Mouse (Mus musculus) cerebellum, postnatal 4 days (tissue): ENCODE measurements at regions not wholly inside any gene's neighbourhood (a gene's known extent, or its start where the extent isn't known, plus 50 kb on each side); places are given as distances from the start of the nearest gene placed in this dataset.
A peak's percentile ranks its signal among the peaks of the same experiment; 100 is the strongest.

Experiments used
- DNase-seq, 2 experiments: peaks; one replicate each; pipeline ENCODE4 v3.0.0; 2022; ENCODE audit warnings: low spot score in 2 of 2, mixed read lengths in 1 of 2

DNA sequence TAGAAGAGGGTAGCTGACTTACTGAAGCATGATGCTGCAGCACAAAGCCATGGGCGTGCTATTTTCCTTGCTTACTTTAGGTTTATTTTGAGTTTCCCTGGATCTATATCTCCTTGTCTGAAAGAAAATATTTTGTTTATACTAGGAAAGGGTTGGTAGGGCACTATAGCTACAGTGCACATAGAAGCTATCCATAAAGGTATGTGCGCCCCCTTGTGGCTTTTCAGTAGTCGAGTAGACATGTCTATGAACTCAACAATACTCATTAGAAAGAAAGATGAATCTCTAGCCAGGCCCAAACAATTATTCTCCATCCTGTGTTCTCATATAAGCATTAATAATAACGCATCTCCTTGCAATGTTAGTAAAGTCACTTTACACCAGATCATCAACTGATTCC lies 114.3 kb downstream of the Rab38 start:
- peak; percentile 29 to 71 for DNase-seq

DNA sequence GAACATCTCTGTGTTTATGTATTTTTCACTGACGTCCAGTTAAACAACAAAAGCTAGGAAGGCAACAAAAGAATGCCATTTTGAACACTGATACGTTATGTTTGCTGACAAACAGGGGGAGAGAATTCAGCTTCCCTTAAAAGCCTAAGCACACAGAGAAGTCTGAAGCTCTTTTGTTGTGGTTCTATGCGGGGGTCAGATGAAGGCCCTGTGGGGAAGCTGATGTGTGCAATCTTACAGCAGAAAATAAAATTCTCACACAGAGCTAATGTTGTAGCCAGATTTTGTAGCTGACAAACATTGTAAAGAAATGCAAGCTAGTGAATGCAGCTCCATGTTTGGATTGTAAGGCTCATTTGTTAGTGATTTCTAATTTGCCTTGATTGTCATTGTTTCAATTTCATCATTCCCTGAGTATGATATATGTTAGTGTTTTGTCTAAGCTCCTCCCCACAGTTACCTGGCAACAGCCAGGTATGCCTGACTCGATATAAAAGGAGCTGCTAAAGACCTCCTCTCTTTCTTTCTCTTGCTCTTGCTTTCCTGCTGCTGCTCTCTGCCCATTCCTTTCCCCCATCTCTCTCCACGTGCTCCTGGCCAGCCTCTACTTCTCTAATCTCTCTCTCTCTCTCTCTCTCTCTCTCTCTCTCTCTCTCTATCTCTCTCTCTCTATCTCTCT lies 115.0 kb downstream of the Rab38 start:
- no peak for DNase-seq

- DNase-seq, result no peak
These were observed 145.0 kb downstream of the Rab38 start for GRCm38 (mm10) chr7:88575073-88575472.

DNA sequence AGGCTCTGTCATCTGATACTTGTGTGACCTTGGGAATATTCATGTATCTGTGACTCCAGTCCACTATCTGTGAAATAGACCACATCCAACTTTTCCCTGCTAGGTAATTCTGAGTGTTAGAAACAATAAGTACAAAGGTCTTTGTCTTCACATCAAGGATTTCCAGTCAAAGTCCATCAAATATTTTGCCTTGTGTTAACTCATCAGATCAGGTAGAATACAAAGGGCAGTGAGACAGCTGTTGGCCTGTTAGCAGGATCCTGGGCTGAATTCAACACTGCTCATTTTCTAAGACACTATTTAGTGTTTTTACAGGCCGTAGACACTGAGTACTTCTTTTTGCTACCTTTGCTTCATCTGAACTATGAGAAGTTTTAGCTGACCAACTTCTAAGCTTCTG lies 170.7 kb downstream of the Rab38 start:
- no peak for DNase-seq
